Mouse (Mus musculus): ENCODE data around the gene Defb13. TPM values are rescaled to one million over a fixed set of nuclear protein-coding genes. Genes with fewer than 3 reads are reported as not detected.

Gene Defb13
- polyA plus RNA-seq (2012; rRNA removed; ENCODE audit: low replicate concordance) = not detected in 2 replicates

GRCm38 (mm10) chr8:21946462-21946861 lies at the start of gene Defb13:
Defb13 (plus strand) TSS chr8:21946762.

DNA sequence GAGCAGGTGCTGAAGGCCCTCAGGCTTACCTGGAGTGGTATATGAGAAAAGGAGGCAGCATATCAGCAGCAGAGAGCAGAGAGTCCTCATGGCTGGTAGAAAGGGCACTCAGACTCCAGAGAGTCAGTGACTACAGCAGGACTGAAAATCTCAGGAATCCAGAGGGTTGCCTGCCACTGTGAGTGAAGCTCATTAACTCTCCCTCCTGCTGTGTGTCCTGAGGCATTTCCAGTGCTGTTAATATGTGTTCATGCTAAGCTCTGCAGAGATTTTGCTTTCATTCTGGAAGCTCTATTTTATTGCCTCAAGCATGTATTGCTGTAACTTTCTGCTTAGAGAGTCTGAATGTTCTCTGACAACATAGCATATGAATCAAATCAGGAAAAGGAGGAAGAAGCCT lies 40.3 kb upstream of the Defb13 start, which contains the start of gene Defb11:
TSS of gene Defb11 (minus strand) at position 123 of the 400 bp plus-strand sequence.

DNA sequence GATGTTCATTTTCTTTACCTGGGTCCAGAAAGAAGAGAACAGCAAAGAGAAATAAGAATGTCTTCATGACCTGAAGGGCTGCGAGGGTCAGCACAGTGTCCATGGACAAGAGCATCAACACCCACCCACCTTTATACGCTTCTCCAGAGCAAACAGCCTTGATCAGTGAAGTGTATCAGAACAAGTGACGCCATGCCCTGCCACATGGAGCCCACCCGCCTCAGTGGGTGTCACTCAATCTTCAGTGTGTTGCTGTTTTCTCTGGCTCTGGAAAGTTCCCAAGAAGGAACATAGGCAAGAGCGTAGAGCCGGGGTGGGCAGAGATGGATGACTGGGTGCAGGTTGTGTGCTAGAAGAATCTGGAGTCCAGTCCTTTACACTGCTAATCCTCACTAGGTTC lies 14.0 kb upstream of the Defb13 start, which contains the start of gene Defb15:
TSS of gene Defb15 (minus strand) at position 101 of the 400 bp plus-strand sequence.

DNA sequence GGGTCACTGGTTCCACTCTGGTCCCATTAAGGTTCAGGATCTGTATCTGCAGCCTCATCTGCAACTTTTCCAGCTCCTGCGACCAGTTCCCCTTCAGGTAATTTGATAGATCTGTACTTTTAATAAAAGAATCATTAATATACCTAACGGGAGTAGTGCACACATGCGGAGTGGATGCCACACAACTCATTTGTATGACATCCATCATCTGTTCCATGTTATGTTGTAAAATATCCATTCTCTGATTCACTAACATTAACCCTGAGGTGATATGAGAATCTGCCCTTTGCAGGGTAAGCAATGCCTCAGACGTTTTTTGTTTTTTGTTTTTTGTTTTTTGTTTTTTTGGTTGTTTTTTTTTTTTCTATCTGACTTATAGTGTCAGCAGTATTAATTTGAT lies 8.5 kb upstream of the Defb13 start, which contains the start of gene Defb35:
TSS of gene Defb35 (plus strand) at position 301 of the 400 bp plus-strand sequence.

DNA sequence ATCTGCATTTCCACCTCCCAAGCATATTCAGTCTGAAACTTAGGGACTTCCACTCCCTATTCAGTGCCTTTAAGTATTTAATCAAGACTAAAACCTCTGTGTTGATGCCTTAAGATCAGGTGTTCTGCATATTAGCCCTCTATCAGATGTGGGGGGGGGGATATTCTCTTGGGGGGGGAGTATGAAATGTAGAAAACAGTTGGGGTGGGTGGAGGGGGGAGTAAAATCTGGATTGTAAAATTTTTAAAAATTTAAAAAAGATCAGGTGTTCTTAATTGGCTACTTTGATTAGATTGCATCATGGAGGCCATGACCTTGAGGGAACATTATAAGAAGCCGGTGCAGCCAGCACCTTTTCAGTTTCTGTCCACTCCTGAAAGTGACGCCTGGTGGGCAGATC lies 11.9 kb downstream of the Defb13 start, which contains the start of gene Fam90a1a:
TSS of gene Fam90a1a (plus strand) at position 301 of the 400 bp plus-strand sequence.

GRCm38 (mm10) chr8:21969475-21969874 lies 22.9 kb downstream of the Defb13 start, which contains the start of gene Ccdc70:
Ccdc70 (plus strand) TSS chr8:21969775.

Other genes starting within 250 kb of the Defb13 start
- not detected in 2 replicates for gene AY761184, start 243.1 kb upstream of the Defb13 start, polyA plus RNA-seq (2012; rRNA removed; ENCODE audit: low replicate concordance)
- gene Defa24, start 212.3 kb upstream of the Defb13 start, polyA plus RNA-seq (2012; rRNA removed; ENCODE audit: low replicate concordance) = not detected in 2 replicates
- not detected in 2 replicates for gene Defb50, start 123.2 kb upstream of the Defb13 start, polyA plus RNA-seq (2012; rRNA removed; ENCODE audit: low replicate concordance)
- gene Defb2, start 106.8 kb upstream of the Defb13 start, polyA plus RNA-seq (2012; rRNA removed; ENCODE audit: low replicate concordance) = not detected in 2 replicates
- not detected in 2 replicates for gene Defb10, start 87.9 kb upstream of the Defb13 start, polyA plus RNA-seq (2012; rRNA removed; ENCODE audit: low replicate concordance)
- not detected in 2 replicates for gene Defb9, start 61.3 kb upstream of the Defb13 start, polyA plus RNA-seq (2012; rRNA removed; ENCODE audit: low replicate concordance)
- gene Defb11, start 40.4 kb upstream of the Defb13 start, polyA plus RNA-seq (2012; rRNA removed; ENCODE audit: low replicate concordance) = not detected in 2 replicates
- not detected in 2 replicates for gene Defb15, start 14.1 kb upstream of the Defb13 start, polyA plus RNA-seq (2012; rRNA removed; ENCODE audit: low replicate concordance)
- gene Defb35, start 8.4 kb upstream of the Defb13 start, polyA plus RNA-seq (2012; rRNA removed; ENCODE audit: low replicate concordance) = not detected in 2 replicates
- not detected in 2 replicates for gene Fam90a1a, start 12.0 kb downstream of the Defb13 start, polyA plus RNA-seq (2012; rRNA removed; ENCODE audit: low replicate concordance)
- not detected in 2 replicates for gene Ccdc70, start 23.0 kb downstream of the Defb13 start, polyA plus RNA-seq (2012; rRNA removed; ENCODE audit: low replicate concordance)
- gene Atp7b, start 113.5 kb downstream of the Defb13 start, polyA plus RNA-seq (2012; rRNA removed; ENCODE audit: low replicate concordance) = 0.04 and 0.77 TPM in 2 replicates
- 5.9 and 9.0 TPM in 2 replicates for gene Alg11, start 114.0 kb downstream of the Defb13 start, polyA plus RNA-seq (2012; rRNA removed; ENCODE audit: low replicate concordance)
- gene Nek5, start 178.3 kb downstream of the Defb13 start, polyA plus RNA-seq (2012; rRNA removed; ENCODE audit: low replicate concordance) = 0.18 TPM in 1 of 2 replicates, not detected in the other
- gene Nek3, start 219.7 kb downstream of the Defb13 start, polyA plus RNA-seq (2012; rRNA removed; ENCODE audit: low replicate concordance) = 1.2 and 1.8 TPM in 2 replicates
- gene Ckap2, start 239.1 kb downstream of the Defb13 start, polyA plus RNA-seq (2012; rRNA removed; ENCODE audit: low replicate concordance) = 0.54 and 3.1 TPM in 2 replicates
- gene Vps36, start 246.0 kb downstream of the Defb13 start, polyA plus RNA-seq (2012; rRNA removed; ENCODE audit: low replicate concordance) = 12.3 and 13.2 TPM in 2 replicates

All from subcutaneous adipose tissue, adult 2 months (tissue).